Mouse (Mus musculus): Measurements from ENCODE around the gene Masp1. TPM values are rescaled to one million over a fixed set of nuclear protein-coding genes. Genes with fewer than 3 reads are reported as not detected.
A peak's percentile ranks its signal among the peaks of the same experiment; 100 is the strongest.

Gene Masp1
- polyA plus RNA-seq, 1 experiment: 2.6 TPM

- H3K27me3 ChIP-seq (replicated peaks; ENCODE audit: control insufficient read depth, insufficient read depth, low read length): no peaks in the 10 kb centered on the region
Observed at GRCm38 (mm10) chr16:23521092-23521491, 477 bp upstream of the Masp1 start.

GRCm38 (mm10) chr16:23519771-23520170 is 844 bp downstream of the Masp1 start:
- DNase-seq: no peak
- H3K36me3 ChIP-seq (ENCODE audit: control insufficient read depth, insufficient read depth, low read length): no peaks in the 10 kb centered on the region
- TF ChIP-seq POLR2A (IDR thresholded peaks at IDR 0.05; ENCODE audit: low read depth, low read length): no peak
- no peak for TF ChIP-seq CTCF (conservative IDR thresholded peaks at IDR 0.05; ENCODE audit: insufficient read depth, insufficient read length, low read depth, low read length)
- WGBS: 20% methylated on average over 1 of the region's 1 CpGs
- no peaks in the 10 kb centered on the region for H3K27me3 ChIP-seq (replicated peaks; ENCODE audit: control insufficient read depth, insufficient read depth, low read length)
- peaks cover 6% of the 10 kb centered on the region; the same call in 1 of the 2 replicates for H3K4me1 ChIP-seq (ENCODE audit: control insufficient read depth, insufficient read depth, low read length)
- H3K27ac ChIP-seq (ENCODE audit: insufficient read depth, low read depth, low read length): no peak overlapping the region
- H3K4me3 ChIP-seq (ENCODE audit: insufficient read depth, low read depth, low read length): no peak overlapping the region

More at GRCm38 (mm10) chr16:23521092-23521491, 477 bp upstream of the Masp1 start:
- Histone ChIP-seq H3K27ac (ENCODE audit: insufficient read depth, low read depth, low read length) (no peak overlapping the region), H3K36me3 (ENCODE audit: control insufficient read depth, insufficient read depth, low read length) (no peaks in the 10 kb centered on the region), H3K4me1 (ENCODE audit: control insufficient read depth, insufficient read depth, low read length) (peaks cover under 1% of the 10 kb centered on the region; the same call in 1 of the 2 replicates), H3K4me3 (ENCODE audit: insufficient read depth, low read depth, low read length) (no peak overlapping the region)
- no peak for DNase-seq
- WGBS: 53% methylated on average over 5 of the region's 5 CpGs
- TF ChIP-seq CTCF (conservative IDR thresholded peaks at IDR 0.05; ENCODE audit: insufficient read depth, insufficient read length, low read depth, low read length): no peak
- no peak for TF ChIP-seq POLR2A (IDR thresholded peaks at IDR 0.05; ENCODE audit: low read depth, low read length)

GRCm38 (mm10) chr16:23518567-23519369 is 1.8 kb downstream of the Masp1 start:
- Histone ChIP-seq H3K27ac (ENCODE audit: insufficient read depth, low read depth, low read length) (no peak overlapping the region), H3K36me3 (ENCODE audit: control insufficient read depth, insufficient read depth, low read length) (no peaks in the 10 kb centered on the region), H3K4me1 (ENCODE audit: control insufficient read depth, insufficient read depth, low read length) (peaks cover 6% of the 10 kb centered on the region; the same call in 1 of the 2 replicates), H3K27me3 (replicated peaks; ENCODE audit: control insufficient read depth, insufficient read depth, low read length) (no peaks in the 10 kb centered on the region), H3K4me3 (ENCODE audit: insufficient read depth, low read depth, low read length) (no peak overlapping the region)
- TF ChIP-seq POLR2A (IDR thresholded peaks at IDR 0.05; ENCODE audit: low read depth, low read length): no peak
- TF ChIP-seq CTCF (conservative IDR thresholded peaks at IDR 0.05; ENCODE audit: insufficient read depth, insufficient read length, low read depth, low read length): no peak
- 62% methylated on average over 10 of the region's 10 CpGs for WGBS
- no peak for DNase-seq

GRCm38 (mm10) chr16:23517754-23518566 is 2.7 kb downstream of the Masp1 start:
- Histone ChIP-seq H3K4me1 (ENCODE audit: control insufficient read depth, insufficient read depth, low read length) (peaks cover 6% of the 10 kb centered on the region; the same call in 1 of the 2 replicates), H3K27ac (ENCODE audit: insufficient read depth, low read depth, low read length) (no peak overlapping the region), H3K4me3 (ENCODE audit: insufficient read depth, low read depth, low read length) (no peak overlapping the region), H3K36me3 (ENCODE audit: control insufficient read depth, insufficient read depth, low read length) (no peaks in the 10 kb centered on the region), H3K27me3 (replicated peaks; ENCODE audit: control insufficient read depth, insufficient read depth, low read length) (no peaks in the 10 kb centered on the region)
- TF ChIP-seq CTCF (conservative IDR thresholded peaks at IDR 0.05; ENCODE audit: insufficient read depth, insufficient read length, low read depth, low read length): no peak
- TF ChIP-seq POLR2A (IDR thresholded peaks at IDR 0.05; ENCODE audit: low read depth, low read length): no peak
- WGBS: 75% methylated on average over 20 of the region's 20 CpGs
- DNase-seq: peak; percentile 33

DNA sequence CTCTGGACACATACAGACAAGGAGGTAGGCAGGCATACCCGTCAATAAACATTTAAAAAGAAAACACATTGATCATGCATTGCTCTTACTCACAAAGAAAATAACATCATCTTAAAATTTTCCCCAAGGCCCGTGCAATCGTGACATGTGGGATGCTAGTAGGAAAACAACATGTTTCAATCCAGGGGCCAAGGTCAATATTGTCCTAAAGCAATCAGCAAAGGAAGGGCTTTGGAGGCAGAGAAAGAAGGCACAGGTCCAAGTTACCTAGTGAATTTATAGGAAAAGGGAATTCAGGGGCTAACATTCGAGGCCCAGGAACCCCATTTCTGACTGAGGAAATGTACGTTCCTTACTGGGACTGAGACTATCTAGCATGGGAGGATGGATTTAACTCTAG is 3.4 kb downstream of the Masp1 start:
- no peak overlapping the region for H3K27ac ChIP-seq (ENCODE audit: insufficient read depth, low read depth, low read length)
- no peaks in the 10 kb centered on the region for H3K27me3 ChIP-seq (replicated peaks; ENCODE audit: control insufficient read depth, insufficient read depth, low read length)
- no peak for DNase-seq
- H3K36me3 ChIP-seq (ENCODE audit: control insufficient read depth, insufficient read depth, low read length): no peaks in the 10 kb centered on the region
- no peak for TF ChIP-seq CTCF (conservative IDR thresholded peaks at IDR 0.05; ENCODE audit: insufficient read depth, insufficient read length, low read depth, low read length)
- no peak for TF ChIP-seq POLR2A (IDR thresholded peaks at IDR 0.05; ENCODE audit: low read depth, low read length)
- H3K4me3 ChIP-seq (ENCODE audit: insufficient read depth, low read depth, low read length): no peak overlapping the region
- 87% methylated on average over 5 of the region's 5 CpGs for WGBS
- H3K4me1 ChIP-seq (ENCODE audit: control insufficient read depth, insufficient read depth, low read length): peaks cover 6% of the 10 kb centered on the region; the same call in 1 of the 2 replicates

- Histone ChIP-seq H3K4me3 (ENCODE audit: insufficient read depth, low read depth, low read length) (no peak overlapping the region), H3K4me1 (ENCODE audit: control insufficient read depth, insufficient read depth, low read length) (peaks cover 6% of the 10 kb centered on the region; the same call in 1 of the 2 replicates), H3K27ac (ENCODE audit: insufficient read depth, low read depth, low read length) (no peak overlapping the region), H3K36me3 (ENCODE audit: control insufficient read depth, insufficient read depth, low read length) (no peaks in the 10 kb centered on the region), H3K27me3 (replicated peaks; ENCODE audit: control insufficient read depth, insufficient read depth, low read length) (no peaks in the 10 kb centered on the region)
- TF ChIP-seq POLR2A (IDR thresholded peaks at IDR 0.05; ENCODE audit: low read depth, low read length) (no peak), CTCF (conservative IDR thresholded peaks at IDR 0.05; ENCODE audit: insufficient read depth, insufficient read length, low read depth, low read length) (no peak)
- peak; percentile 15 for DNase-seq
- WGBS: 47% methylated on average over 2 of the region's 2 CpGs
Observed at GRCm38 (mm10) chr16:23516606-23517005, 4.0 kb downstream of the Masp1 start.

GRCm38 (mm10) chr16:23515766-23516165 is 4.8 kb downstream of the Masp1 start:
- Histone ChIP-seq H3K27me3 (replicated peaks; ENCODE audit: control insufficient read depth, insufficient read depth, low read length) (no peaks in the 10 kb centered on the region), H3K27ac (ENCODE audit: insufficient read depth, low read depth, low read length) (no peak overlapping the region), H3K4me3 (ENCODE audit: insufficient read depth, low read depth, low read length) (no peak overlapping the region), H3K36me3 (ENCODE audit: control insufficient read depth, insufficient read depth, low read length) (no peaks in the 10 kb centered on the region), H3K4me1 (ENCODE audit: control insufficient read depth, insufficient read depth, low read length) (peaks cover 6% of the 10 kb centered on the region; the same call in 1 of the 2 replicates)
- WGBS: 31% methylated on average over 3 of the region's 3 CpGs
- TF ChIP-seq POLR2A (IDR thresholded peaks at IDR 0.05; ENCODE audit: low read depth, low read length): no peak
- TF ChIP-seq CTCF (conservative IDR thresholded peaks at IDR 0.05; ENCODE audit: insufficient read depth, insufficient read length, low read depth, low read length): no peak
- peak; percentile 86 for DNase-seq

All from kidney, adult 2 months (tissue).